16 mouse cellular contexts compared by ENCODE assay signal in genomic region chr4:66737407-66737806, GRCm38 (mm10).
"Had no signal": no experiment of that assay in that cellular context is flagged by ENCODE, and none has a peak within 500 bp of the region (broad histone marks: within the 10 kb centered on the region; RNA-seq: fewer than 3 reads in every experiment).

No protein-coding gene starts in this region.

- H3K4me1 ChIP-seq: liver, embryonic 13.5 days; midbrain, embryonic 10.5 days; midbrain, embryonic 13.5 days; neural tube, embryonic 13.5 days; stomach, embryonic 15.5 days had no signal

- H3K36me3 ChIP-seq: liver, embryonic 13.5 days; midbrain, embryonic 10.5 days; midbrain, embryonic 13.5 days; neural tube, embryonic 13.5 days; stomach, embryonic 15.5 days had no signal

- H3K9me3 ChIP-seq: liver, embryonic 13.5 days; midbrain, embryonic 10.5 days; midbrain, embryonic 13.5 days; neural tube, embryonic 13.5 days; stomach, embryonic 15.5 days had no signal

- H3K4me3 ChIP-seq: liver, embryonic 13.5 days; midbrain, embryonic 10.5 days; midbrain, embryonic 13.5 days; myocyte; neural tube, embryonic 13.5 days; stomach, embryonic 15.5 days had no signal

- H3K27me3 ChIP-seq: liver, embryonic 13.5 days; midbrain, embryonic 13.5 days; neural tube, embryonic 13.5 days; stomach, embryonic 15.5 days had no signal

- DNase-seq: kidney, adult 9 months; kidney, postnatal 14 days; kidney, postnatal 4 days; liver, embryonic 13.5 days; lung, adult 2 months; lung, postnatal 14 days; retina, postnatal 1 day; right cerebral cortex, postnatal 25 days; spleen, adult 18-20 months; thymus, postnatal 25 days had no signal

- H3K27ac ChIP-seq: liver, embryonic 13.5 days; macrophage; midbrain, embryonic 10.5 days; midbrain, embryonic 13.5 days; neural tube, embryonic 13.5 days; stomach, embryonic 15.5 days had no signal

- H3K9ac ChIP-seq: liver, embryonic 13.5 days; midbrain, embryonic 13.5 days; neural tube, embryonic 13.5 days; stomach, embryonic 15.5 days had no signal
